Mouse (Mus musculus) heart, embryonic 16.5 days (tissue): ENCODE data around the gene Aes. TPM values are rescaled to one million over a fixed set of nuclear protein-coding genes. Genes with fewer than 3 reads are reported as not detected.

Experiments
- ATAC-seq: fragments of 200-750 bp; cut with Nextera tagmentation; replicated peaks from 2 replicates; pipeline ENCODE4 v1.8.0; 2017; ENCODE audit warnings: moderate number of reproducible peaks; ENCODE audit not compliant: insufficient read depth, low FRiP score; ENCODE audit errors: extremely low read depth
- H3K27ac ChIP-seq: fragments of 300-500 bp; sonication (generic); 2 replicates; pipeline ENCODE4 v1.5.1; 2014; ENCODE audit warnings: mild to moderate bottlenecking, low read length, control low read depth, moderate library complexity
- H3K27me3 ChIP-seq: fragments of 300-500 bp; sonication (generic); 2 replicates; pipeline ENCODE4 v1.6.1; 2014; ENCODE audit warnings: low read length, mixed read lengths; ENCODE audit not compliant: control insufficient read depth, insufficient read depth
- H3K36me3 ChIP-seq: fragments of 300-500 bp; sonication (generic); 2 replicates; pipeline ENCODE4 v1.6.1; 2014; ENCODE audit not compliant: control insufficient read depth, insufficient read depth
- H3K4me1 ChIP-seq: fragments of 300-500 bp; sonication (generic); 2 replicates; pipeline ENCODE4 v1.6.1; 2014; ENCODE audit warnings: low read length, mixed read lengths; ENCODE audit not compliant: control insufficient read depth, insufficient read depth
- H3K4me2 ChIP-seq: fragments of 300-500 bp; sonication (generic); 2 replicates; pipeline ENCODE4 v1.6.1; 2014; ENCODE audit warnings: low read depth, mild to moderate bottlenecking, control low read depth, low read length
- H3K4me3 ChIP-seq: fragments of 300-500 bp; sonication (generic); 2 replicates; pipeline ENCODE4 v1.5.1; 2014; ENCODE audit warnings: mild to moderate bottlenecking, control low read depth, low read length
- H3K9ac ChIP-seq: fragments of 300-500 bp; sonication (generic); 2 replicates; pipeline ENCODE4 v1.6.1; 2014; ENCODE audit warnings: low read length, control low read depth
- H3K9me3 ChIP-seq: fragments of 300-500 bp; sonication (generic); replicated peaks from 2 replicates; pipeline ENCODE4 v1.6.1; 2016; ENCODE audit warnings: low read length; ENCODE audit not compliant: control insufficient read depth
- WGBS: fragments of 180-500 bp; shearing (Covaris S2); extraction: QIAGEN DNeasy Blood & Tissue Kit; methylation state at CpG from one replicate; pipeline ENCODE4 v1.1.7; 2014; 5-methylcytosine and 5-hydroxymethylcytosine counted together
- polyA plus RNA-seq: library from polyadenylated mRNA; unstranded; fragments of >200 nt; fragmentation: Nextera tagmentation; extraction: Ambion mirVana; gene quantifications from 2 replicates; pipeline ENCODE4 v1.2.1, GENCODE M21; 2015

Aes gene
- polyA plus RNA-seq, 1 experiment from 2014 or later, result 529 TPM

GRCm38 (mm10) chr10:81551597-81552102 is 7.6 kb upstream of the Aes start:
- 1% methylated on average over 12 of the region's 12 CpGs for WGBS
- Histone ChIP-seq H3K9ac (no peak overlapping the region), H3K4me1 (peaks cover 7% of the 10 kb centered on the region)

GRCm38 (mm10) chr10:81553232-81553631 is 6.1 kb upstream of the Aes start:
- ATAC-seq, result no peak

More at GRCm38 (mm10) chr10:81551597-81552102, 7.6 kb upstream of the Aes start:
- H3K9me3 ChIP-seq, result 0 out of 2 replicates have a peak, but pooled peaks cover 3% of the 10 kb centered on the region
- H3K27ac ChIP-seq, result peak overlapping the region; percentile 69
- no peaks in the 10 kb centered on the region for H3K27me3 ChIP-seq
- no peaks in the 10 kb centered on the region for H3K36me3 ChIP-seq
- ATAC-seq, result peak; percentile 89
- no peak overlapping the region for H3K4me3 ChIP-seq
- H3K4me2 ChIP-seq, result no peak overlapping the region

GRCm38 (mm10) chr10:81553807-81554755 is 5.2 kb upstream of the Aes start:
- no peak overlapping the region for H3K4me2 ChIP-seq
- no peak overlapping the region for H3K4me3 ChIP-seq
- H3K9ac ChIP-seq, result no peak overlapping the region
- 73% methylated on average over 6 of the region's 6 CpGs for WGBS
- H3K27ac ChIP-seq, result no peak overlapping the region
- no peaks in the 10 kb centered on the region for H3K27me3 ChIP-seq
- H3K4me1 ChIP-seq, result peaks cover 7% of the 10 kb centered on the region
- H3K36me3 ChIP-seq, result no peaks in the 10 kb centered on the region
- 0 out of 2 replicates have a peak, but pooled peaks cover 3% of the 10 kb centered on the region for H3K9me3 ChIP-seq
- no peak for ATAC-seq

More at GRCm38 (mm10) chr10:81553232-81553631, 6.1 kb upstream of the Aes start:
- peaks cover 7% of the 10 kb centered on the region for H3K4me1 ChIP-seq
- no peaks in the 10 kb centered on the region for H3K36me3 ChIP-seq
- 85% methylated on average over 5 of the region's 5 CpGs for WGBS
- H3K9me3 ChIP-seq, result 0 out of 2 replicates have a peak, but pooled peaks cover 3% of the 10 kb centered on the region
- H3K4me2 ChIP-seq, result no peak overlapping the region
- no peak overlapping the region for H3K27ac ChIP-seq
- no peaks in the 10 kb centered on the region for H3K27me3 ChIP-seq
- H3K9ac ChIP-seq, result no peak overlapping the region
- no peak overlapping the region for H3K4me3 ChIP-seq

- ATAC-seq, result no peak
- Histone ChIP-seq H3K27me3 (no peaks in the 10 kb centered on the region), H3K27ac (no peak overlapping the region), H3K36me3 (peaks cover under 1% of the 10 kb centered on the region; the same call in 1 of the 2 replicates), H3K4me2 (no peak overlapping the region), H3K4me3 (no peak overlapping the region), H3K4me1 (peaks cover 14% of the 10 kb centered on the region), H3K9ac (no peak overlapping the region), H3K9me3 (0 out of 2 replicates have a peak, but pooled peaks cover 3% of the 10 kb centered on the region)
- 63% methylated on average over 3 of the region's 3 CpGs for WGBS
These were observed 3.0 kb upstream of the Aes start for GRCm38 (mm10) chr10:81556282-81556681.

- no peak overlapping the region for H3K4me3 ChIP-seq
- 38% methylated on average over 1 of the region's 1 CpGs for WGBS
These were observed 1.8 kb upstream of the Aes start for GRCm38 (mm10) chr10:81557491-81557890.

GRCm38 (mm10) chr10:81559627-81560539 is 595 bp downstream of the Aes start:
- Histone ChIP-seq H3K4me1 (peaks cover 39% of the 10 kb centered on the region), H3K27ac (peak overlapping the region; percentile 98), H3K27me3 (no peaks in the 10 kb centered on the region), H3K9me3 (no peaks in the 10 kb centered on the region), H3K9ac (peak overlapping the region; percentile 100), H3K36me3 (peaks cover 18% of the 10 kb centered on the region), H3K4me2 (peak overlapping the region; percentile 99), H3K4me3 (peak overlapping the region; percentile 97)
- under 1% methylated on average over 35 of the region's 36 CpGs for WGBS
- peak; percentile 28 for ATAC-seq

More at GRCm38 (mm10) chr10:81557491-81557890, 1.8 kb upstream of the Aes start:
- no peaks in the 10 kb centered on the region for H3K27me3 ChIP-seq
- H3K27ac ChIP-seq, result no peak overlapping the region
- ATAC-seq, result no peak
- peaks cover 11% of the 10 kb centered on the region; the same call in 1 of the 2 replicates for H3K36me3 ChIP-seq
- H3K9ac ChIP-seq, result no peak overlapping the region
- H3K4me1 ChIP-seq, result peaks cover 16% of the 10 kb centered on the region
- no peak overlapping the region for H3K4me2 ChIP-seq
- 0 out of 2 replicates have a peak, but pooled peaks cover 3% of the 10 kb centered on the region for H3K9me3 ChIP-seq

GRCm38 (mm10) chr10:81560719-81561459 is 1.6 kb downstream of the Aes start:
- peak; percentile 25 for ATAC-seq
- Histone ChIP-seq H3K4me1 (peaks cover 42% of the 10 kb centered on the region), H3K9ac (peak overlapping the region; percentile 100), H3K4me3 (peak overlapping the region; percentile 97), H3K4me2 (peak overlapping the region; percentile 99), H3K36me3 (peaks cover 28% of the 10 kb centered on the region), H3K27me3 (no peaks in the 10 kb centered on the region), H3K27ac (peak overlapping the region; percentile 98), H3K9me3 (no peaks in the 10 kb centered on the region)
- 10% methylated on average over 16 of the region's 16 CpGs for WGBS

GRCm38 (mm10) chr10:81562411-81562810 is 3.1 kb downstream of the Aes start:
- H3K9me3 ChIP-seq, result no peaks in the 10 kb centered on the region
- 81% methylated on average over 6 of the region's 6 CpGs for WGBS
- H3K4me1 ChIP-seq, result peaks cover 42% of the 10 kb centered on the region
- 0 out of 2 replicates have a peak overlapping the region, but pooled peaks have one; percentile 20 for H3K9ac ChIP-seq
- no peaks in the 10 kb centered on the region for H3K27me3 ChIP-seq
- no peak for ATAC-seq
- H3K4me3 ChIP-seq, result no peak overlapping the region
- peak overlapping the region; percentile 32; the same call in 1 of the 2 replicates for H3K27ac ChIP-seq
- peak overlapping the region; percentile 19; the same call in 1 of the 2 replicates for H3K4me2 ChIP-seq
- H3K36me3 ChIP-seq, result peaks cover 34% of the 10 kb centered on the region
